Mouse (Mus musculus) kidney, embryonic 14.5 days (tissue): ENCODE measurements around the gene Med13l. TPM values are rescaled to one million over a fixed set of nuclear protein-coding genes. Genes with fewer than 3 reads are reported as not detected.

Experiments used
- ATAC-seq: fragments of 200-750 bp; cut with Nextera tagmentation; 2 replicates; pipeline ENCODE4 v1.8.0; 2017; ENCODE audit warnings: moderate number of reproducible peaks, mild to moderate bottlenecking, moderate TSS enrichment, moderate library complexity; ENCODE audit not compliant: low FRiP score, low TSS enrichment
- H3K27ac ChIP-seq: fragments of 300-500 bp; sonication (generic); 2 replicates; pipeline ENCODE4 v1.5.1; 2014; ENCODE audit warnings: low read depth, mild to moderate bottlenecking, low read length, moderate library complexity, mixed read lengths
- H3K27me3 ChIP-seq: fragments of 300-500 bp; sonication (generic); 2 replicates; pipeline ENCODE4 v1.6.1; 2014; ENCODE audit warnings: mild to moderate bottlenecking, low read length; ENCODE audit not compliant: control insufficient read depth, insufficient read depth
- H3K36me3 ChIP-seq: fragments of 300-500 bp; sonication (generic); 2 replicates; pipeline ENCODE4 v1.6.1; 2014; ENCODE audit warnings: low read length, mixed read lengths; ENCODE audit not compliant: control insufficient read depth, insufficient read depth
- H3K4me1 ChIP-seq: fragments of 300-500 bp; sonication (generic); 2 replicates; pipeline ENCODE4 v1.6.1; 2014; ENCODE audit warnings: low read length, mixed read lengths; ENCODE audit not compliant: control insufficient read depth, insufficient read depth
- H3K4me2 ChIP-seq: fragments of 300-500 bp; sonication (generic); replicated peaks from 2 replicates; pipeline ENCODE4 v1.6.1; 2014; ENCODE audit warnings: low read depth, mild to moderate bottlenecking, low read length
- H3K4me3 ChIP-seq: fragments of 300-500 bp; sonication (generic); 2 replicates; pipeline ENCODE4 v1.5.1; 2014; ENCODE audit warnings: mild to moderate bottlenecking, low read length
- H3K9ac ChIP-seq: fragments of 300-500 bp; sonication (generic); 2 replicates; pipeline ENCODE4 v1.6.1; 2014; ENCODE audit warnings: low read depth, mild to moderate bottlenecking, low read length, moderate library complexity
- H3K9me3 ChIP-seq: fragments of 300-500 bp; sonication (generic); 2 replicates; pipeline ENCODE4 v1.6.1; 2016; ENCODE audit warnings: low read length; ENCODE audit not compliant: control insufficient read depth
- WGBS: fragments of 180-500 bp; shearing (Covaris S2); extraction: QIAGEN DNeasy Blood & Tissue Kit; methylation state at CpG from one replicate; pipeline ENCODE4 v1.1.7; 2014; 5-methylcytosine and 5-hydroxymethylcytosine counted together
- polyA plus RNA-seq: library from polyadenylated mRNA; unstranded; fragments of >200 nt; fragmentation: Nextera tagmentation; extraction: Ambion mirVana; gene quantifications from 2 replicates; pipeline ENCODE4 v1.2.1, GENCODE M21; 2014

The Med13l gene
- polyA plus RNA-seq, 1 experiment from 2014 or later: 12.1 TPM

DNA sequence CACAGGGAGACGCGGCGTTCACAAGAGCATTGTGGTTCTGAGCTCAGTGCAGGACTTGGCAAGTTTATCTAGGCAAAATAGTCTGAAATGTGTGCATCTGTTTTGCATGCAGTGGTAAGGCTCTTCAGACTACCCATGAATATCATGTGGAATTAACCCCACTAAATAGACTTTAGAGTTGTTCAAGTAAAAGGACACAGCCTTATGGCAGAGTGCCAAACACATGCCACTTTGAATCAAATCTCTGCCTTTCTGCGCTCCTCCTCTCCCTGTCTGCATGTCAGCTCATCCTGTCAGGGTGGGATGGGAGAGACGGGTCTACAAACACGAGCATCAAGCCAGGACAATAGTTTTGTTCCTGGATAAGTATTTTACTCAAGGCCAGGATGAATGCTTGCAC, 145.5 kb downstream of the Med13l start:
- WGBS: 82% methylated on average over 6 of the region's 6 CpGs
- no peaks in the 10 kb centered on the region for H3K27me3 ChIP-seq
- ATAC-seq: no peak
- H3K9me3 ChIP-seq: no peaks in the 10 kb centered on the region
- 0 out of 2 replicates have a peak, but pooled peaks cover 8% of the 10 kb centered on the region for H3K4me1 ChIP-seq
- no peak overlapping the region for H3K27ac ChIP-seq
- no peak overlapping the region for H3K9ac ChIP-seq
- no peak overlapping the region for H3K4me2 ChIP-seq
- H3K4me3 ChIP-seq: no peak overlapping the region
- H3K36me3 ChIP-seq: no peaks in the 10 kb centered on the region

DNA sequence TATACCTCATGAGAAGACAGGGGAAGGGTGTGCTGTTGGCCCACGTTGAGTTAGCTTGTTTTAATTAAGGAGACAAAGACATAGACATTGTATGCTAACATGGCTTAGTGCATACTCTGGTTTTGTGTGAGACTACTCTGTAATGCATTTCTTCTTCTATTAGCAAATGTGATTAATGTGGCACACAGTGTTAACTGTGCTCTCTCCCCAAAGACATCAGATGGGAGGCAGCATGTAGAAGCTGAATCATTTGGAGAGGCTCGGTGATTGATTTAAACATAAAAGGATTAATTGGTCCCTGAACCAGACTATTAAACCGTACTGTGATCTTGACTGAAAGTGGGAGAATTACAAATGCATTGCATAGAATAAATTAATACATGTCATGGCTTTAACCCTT, 145.9 kb downstream of the Med13l start:
- Histone ChIP-seq H3K27ac (no peak overlapping the region), H3K36me3 (no peaks in the 10 kb centered on the region), H3K27me3 (no peaks in the 10 kb centered on the region), H3K4me1 (0 out of 2 replicates have a peak, but pooled peaks cover 8% of the 10 kb centered on the region), H3K9me3 (no peaks in the 10 kb centered on the region), H3K4me3 (no peak overlapping the region), H3K9ac (no peak overlapping the region), H3K4me2 (no peak overlapping the region)
- WGBS: 48% methylated on average over 3 of the region's 3 CpGs
- ATAC-seq: no peak

DNA sequence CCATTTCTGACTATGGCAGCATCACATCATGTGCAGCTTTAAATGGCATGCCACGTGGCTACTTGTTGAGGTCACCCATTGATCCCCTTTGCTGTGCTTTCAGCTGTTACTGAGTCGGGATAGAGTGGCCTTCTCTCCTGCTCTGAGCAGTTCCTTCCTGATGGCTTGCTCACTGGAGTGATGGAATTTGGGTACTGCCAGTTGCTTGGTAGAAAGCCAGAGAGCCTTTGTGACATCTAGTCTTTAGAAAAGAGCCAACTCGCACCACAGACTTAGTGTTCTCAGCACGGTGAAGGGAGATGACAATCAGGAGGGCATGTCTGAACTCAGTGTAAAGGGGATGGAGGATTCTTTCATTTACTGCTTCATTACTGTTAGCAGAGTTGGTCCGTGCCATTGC, 147.0 kb downstream of the Med13l start:
- Histone ChIP-seq H3K9ac (no peak overlapping the region), H3K9me3 (no peaks in the 10 kb centered on the region), H3K4me3 (no peak overlapping the region), H3K4me1 (0 out of 2 replicates have a peak, but pooled peaks cover 8% of the 10 kb centered on the region), H3K27me3 (no peaks in the 10 kb centered on the region), H3K36me3 (no peaks in the 10 kb centered on the region), H3K4me2 (no peak overlapping the region), H3K27ac (no peak overlapping the region)
- ATAC-seq: no peak
- WGBS: 64% methylated on average over 5 of the region's 5 CpGs

DNA sequence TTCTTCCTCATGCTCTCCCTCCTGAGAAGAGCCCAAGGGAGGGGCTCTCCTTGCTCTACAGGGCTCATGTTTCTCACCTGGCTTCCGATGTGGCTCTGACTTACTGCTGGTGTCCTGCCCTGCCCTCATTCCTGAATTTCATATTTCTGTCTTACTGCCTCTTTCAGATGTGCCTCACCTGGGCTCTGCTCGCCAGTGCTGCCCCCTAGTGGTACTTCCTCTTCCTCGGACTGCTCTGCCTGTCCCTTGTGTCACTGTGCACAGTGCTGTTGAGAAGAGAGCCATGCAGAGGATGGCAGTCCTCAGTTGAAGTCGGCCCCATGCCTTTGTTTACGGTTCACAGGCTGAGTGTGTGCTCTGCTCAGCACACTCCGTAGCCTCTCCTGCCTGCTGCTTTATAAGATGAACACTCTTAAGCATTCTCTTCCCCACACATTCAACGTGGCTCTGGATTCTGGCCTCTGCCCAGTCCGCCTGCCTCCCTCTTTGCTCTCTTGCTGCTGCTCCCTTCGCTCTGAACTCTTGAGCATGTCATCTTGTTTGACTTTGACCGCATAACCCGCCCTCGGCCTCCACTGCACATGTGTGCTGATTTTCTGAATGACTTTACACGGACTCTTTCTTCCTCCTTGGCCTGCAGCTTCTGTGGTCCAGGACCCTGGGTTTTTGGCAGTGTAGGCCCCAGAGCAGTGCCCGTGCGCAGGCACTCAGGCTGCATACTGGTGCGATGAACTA, 147.9 kb downstream of the Med13l start:
- WGBS: 68% methylated on average over 16 of the region's 16 CpGs
- no peaks in the 10 kb centered on the region for H3K9me3 ChIP-seq
- H3K27ac ChIP-seq: no peak overlapping the region
- no peaks in the 10 kb centered on the region for H3K27me3 ChIP-seq
- H3K4me2 ChIP-seq: no peak overlapping the region
- H3K4me3 ChIP-seq: no peak overlapping the region
- H3K4me1 ChIP-seq: 0 out of 2 replicates have a peak, but pooled peaks cover 2% of the 10 kb centered on the region
- H3K9ac ChIP-seq: no peak overlapping the region
- no peaks in the 10 kb centered on the region for H3K36me3 ChIP-seq
- ATAC-seq: 0 out of 2 replicates have a peak, but pooled peaks have one; percentile 39

DNA sequence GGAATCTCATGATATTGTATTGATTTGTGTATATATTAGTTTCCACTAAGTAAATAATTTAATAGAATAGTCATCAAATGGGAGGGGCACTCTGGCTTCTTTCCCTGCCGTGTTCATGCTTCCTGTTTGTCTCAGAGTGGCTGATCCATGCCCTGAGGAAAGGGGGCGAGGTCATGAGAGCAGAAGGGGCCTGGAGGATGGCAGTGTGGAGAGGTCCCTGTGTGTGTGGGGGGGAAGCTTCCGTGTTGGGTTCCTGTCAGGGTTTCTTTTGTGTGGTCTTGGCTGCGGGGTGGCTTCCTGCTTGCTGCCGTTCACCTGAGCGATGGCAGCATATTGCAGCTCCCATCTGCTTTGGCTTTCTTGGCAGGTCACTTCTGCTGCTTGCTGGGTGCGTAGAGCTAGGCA, 149.4 kb downstream of the Med13l start:
- H3K27ac ChIP-seq: no peak overlapping the region
- ATAC-seq: no peak
- 60% methylated on average over 7 of the region's 7 CpGs for WGBS
- H3K4me1 ChIP-seq: no peaks in the 10 kb centered on the region
- H3K4me2 ChIP-seq: no peak overlapping the region
- no peaks in the 10 kb centered on the region for H3K36me3 ChIP-seq
- H3K4me3 ChIP-seq: no peak overlapping the region
- H3K9ac ChIP-seq: no peak overlapping the region
- H3K27me3 ChIP-seq: no peaks in the 10 kb centered on the region
- no peaks in the 10 kb centered on the region for H3K9me3 ChIP-seq

DNA sequence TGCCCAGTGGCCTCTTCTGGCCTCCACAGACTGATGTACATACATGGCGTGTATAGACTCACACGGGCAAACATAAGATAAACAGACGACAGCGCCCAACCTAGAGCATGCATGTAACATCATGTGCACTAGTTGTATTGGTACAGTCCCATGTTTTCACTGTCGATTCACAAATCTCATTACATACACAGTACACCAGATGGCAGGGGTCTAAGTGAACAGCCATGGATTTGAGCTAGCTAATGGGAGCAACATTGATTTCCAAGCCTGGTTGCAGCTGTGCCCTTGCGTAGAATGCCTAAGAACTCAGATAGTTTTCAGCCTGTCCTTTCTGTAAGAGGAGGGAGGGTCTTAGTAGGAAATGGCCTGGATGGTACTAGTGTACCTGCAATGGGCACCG, 155.0 kb downstream of the Med13l start:
- no peak overlapping the region for H3K9ac ChIP-seq
- H3K4me1 ChIP-seq: no peaks in the 10 kb centered on the region
- no peaks in the 10 kb centered on the region for H3K27me3 ChIP-seq
- H3K36me3 ChIP-seq: no peaks in the 10 kb centered on the region
- H3K27ac ChIP-seq: no peak overlapping the region
- no peaks in the 10 kb centered on the region for H3K9me3 ChIP-seq
- H3K4me2 ChIP-seq: no peak overlapping the region
- no peak overlapping the region for H3K4me3 ChIP-seq
- no peak for ATAC-seq
- WGBS: 94% methylated on average over 7 of the region's 7 CpGs

DNA sequence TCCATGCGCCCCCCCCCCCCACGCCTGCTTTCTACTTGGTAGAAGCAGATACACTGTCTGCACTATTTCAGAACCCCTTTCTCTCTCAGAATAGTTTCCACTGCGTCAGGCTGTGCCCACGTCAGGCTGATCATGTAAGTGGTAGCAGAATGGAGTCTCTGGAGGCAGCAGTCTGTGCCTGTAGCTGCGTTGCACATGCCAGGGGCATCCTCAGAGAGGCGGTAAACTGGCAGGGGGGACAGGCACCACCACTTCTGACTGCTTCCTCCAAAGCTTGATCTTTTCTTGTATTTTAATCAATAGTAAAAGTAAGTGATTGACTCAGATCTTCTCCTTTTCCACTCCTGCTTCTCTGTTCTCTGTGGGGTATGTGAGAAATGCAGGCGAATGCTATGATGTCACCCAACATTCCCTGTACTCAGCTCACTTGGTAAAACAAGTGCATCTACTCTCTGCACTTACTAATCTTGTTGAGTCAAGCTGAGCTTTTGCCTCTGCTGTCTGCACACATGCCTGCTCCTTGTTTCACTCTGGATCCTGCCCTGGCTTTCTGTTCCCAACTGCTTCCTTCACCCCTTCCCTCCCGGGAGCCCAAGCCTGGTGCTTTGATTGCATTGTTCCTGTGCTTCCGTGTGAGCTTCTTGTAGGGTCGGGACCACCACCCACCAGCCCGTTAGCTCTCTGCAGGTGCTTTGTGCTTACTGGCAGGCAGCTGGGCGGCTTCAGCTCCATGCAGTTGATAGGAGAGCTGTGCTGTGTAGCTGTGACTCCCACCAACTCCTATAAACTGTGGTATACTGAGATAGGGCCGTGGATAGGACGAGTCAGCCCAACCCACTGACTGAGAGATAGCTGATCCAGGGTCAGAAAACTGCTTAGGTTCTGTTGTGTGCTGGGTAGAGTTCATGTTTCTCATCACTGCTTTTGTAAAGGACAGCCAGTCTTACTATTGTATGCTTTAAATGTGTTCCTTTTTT, 156.1 kb downstream of the Med13l start:
- H3K9ac ChIP-seq: no peak overlapping the region
- WGBS: 57% methylated on average over 14 of the region's 14 CpGs
- ATAC-seq: no peak

DNA sequence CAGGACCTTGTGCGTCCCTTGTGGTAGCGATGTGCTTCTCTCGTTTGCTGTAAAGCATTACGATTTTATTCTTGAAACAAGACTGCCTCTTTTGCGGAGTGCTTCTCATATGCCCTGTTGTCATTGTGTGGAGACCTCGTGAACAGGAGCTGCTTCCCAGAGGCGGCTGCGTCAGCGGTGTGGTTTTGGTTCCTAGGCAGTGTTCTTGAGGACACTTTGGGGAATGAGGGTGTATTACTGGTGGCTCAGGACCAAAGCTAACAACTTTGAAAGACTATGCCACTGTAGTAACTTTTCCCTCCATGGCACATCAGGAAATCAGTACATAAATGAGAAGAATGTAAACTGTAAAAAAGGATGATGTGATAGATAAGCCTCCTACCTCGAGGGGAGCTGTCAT, 157.0 kb downstream of the Med13l start:
- H3K9me3 ChIP-seq: no peaks in the 10 kb centered on the region
- peaks cover 3% of the 10 kb centered on the region; the same call in 1 of the 2 replicates for H3K36me3 ChIP-seq
- H3K27ac ChIP-seq: no peak overlapping the region
- 77% methylated on average over 10 of the region's 10 CpGs for WGBS
- H3K4me3 ChIP-seq: no peak overlapping the region
- H3K4me1 ChIP-seq: no peaks in the 10 kb centered on the region
- no peak overlapping the region for H3K4me2 ChIP-seq
- H3K9ac ChIP-seq: no peak overlapping the region
- no peaks in the 10 kb centered on the region for H3K27me3 ChIP-seq
- ATAC-seq: no peak

More for the DNA sequence above, 156.1 kb downstream of the Med13l start:
- Histone ChIP-seq H3K4me2 (no peak overlapping the region), H3K4me3 (no peak overlapping the region), H3K27me3 (no peaks in the 10 kb centered on the region), H3K4me1 (no peaks in the 10 kb centered on the region), H3K27ac (no peak overlapping the region), H3K36me3 (peaks cover 3% of the 10 kb centered on the region; the same call in 1 of the 2 replicates), H3K9me3 (no peaks in the 10 kb centered on the region)

DNA sequence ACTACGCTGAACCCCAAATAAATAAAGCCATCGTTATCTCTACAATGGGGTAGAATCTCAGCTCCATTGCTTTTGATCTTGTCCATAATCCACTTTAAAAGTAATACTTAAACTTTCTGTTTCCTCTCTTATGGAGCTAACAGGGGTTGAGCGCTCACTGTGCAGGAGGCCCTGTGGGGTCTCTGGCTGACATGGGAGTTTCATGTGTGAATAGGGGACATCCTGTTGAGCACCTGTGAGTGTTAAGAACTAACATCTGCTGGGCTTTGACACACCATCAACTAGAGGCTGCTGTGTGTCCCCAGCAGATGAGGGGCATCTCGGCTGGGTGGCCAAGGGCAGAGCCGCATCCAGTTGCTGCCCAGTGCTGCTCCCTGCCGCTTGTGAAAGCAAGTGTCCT, 157.6 kb downstream of the Med13l start:
- H3K4me1 ChIP-seq: no peaks in the 10 kb centered on the region
- 84% methylated on average over 6 of the region's 6 CpGs for WGBS
- no peak for ATAC-seq
- no peaks in the 10 kb centered on the region for H3K27me3 ChIP-seq
- no peaks in the 10 kb centered on the region for H3K9me3 ChIP-seq
- no peak overlapping the region for H3K27ac ChIP-seq
- peaks cover 3% of the 10 kb centered on the region; the same call in 1 of the 2 replicates for H3K36me3 ChIP-seq
- H3K4me3 ChIP-seq: no peak overlapping the region
- no peak overlapping the region for H3K4me2 ChIP-seq
- H3K9ac ChIP-seq: no peak overlapping the region
